ENCODE assay signal across 15 mouse cellular contexts in genomic region chr2:173087405-173087804, GRCm38 (mm10). TPM values are rescaled to one million over a fixed set of nuclear protein-coding genes. Genes with fewer than 3 reads are reported as not detected.
DNase-seq lines count a peak whose midpoint lies in the region; ATAC-seq lines count a peak whose summit lies in the region.
"Had no signal": no experiment of that assay in that cellular context is flagged by ENCODE, and none has a peak within 500 bp of the region (broad histone marks: within the 10 kb centered on the region; RNA-seq: fewer than 3 reads in every experiment).

No protein-coding gene starts in this region.

- no peaks in the 10 kb centered on the region for H3K9me3 ChIP-seq in intestine, embryonic 15.5 days
- H3K9me3 ChIP-seq in midbrain, embryonic 10.5 days (replicated peaks), result no peaks in the 10 kb centered on the region
- H3K9me3 ChIP-seq: forebrain, embryonic 13.5 days; hindbrain, embryonic 15.5 days; limb, embryonic 13.5 days had no signal

- 60% methylated on average over 13 of the region's 13 CpGs for WGBS in intestine, embryonic 15.5 days
- 65% methylated on average over 13 of the region's 13 CpGs for WGBS in midbrain, embryonic 10.5 days

- H3K36me3 ChIP-seq in intestine, embryonic 15.5 days, result no peaks in the 10 kb centered on the region
- no peaks in the 10 kb centered on the region for H3K36me3 ChIP-seq in midbrain, embryonic 10.5 days
- H3K36me3 ChIP-seq: hindbrain, embryonic 15.5 days; limb, embryonic 13.5 days had no signal

- peak; percentile 73 for ATAC-seq in frontal cortex, adult (ENCODE audit: low TSS enrichment)
- no peak for ATAC-seq in intestine, embryonic 15.5 days
- ATAC-seq: forebrain, embryonic 13.5 days had no signal

- no peak overlapping the region for H3K4me3 ChIP-seq in intestine, embryonic 15.5 days (replicated peaks)
- no peak overlapping the region for H3K4me3 ChIP-seq in midbrain, embryonic 10.5 days
- H3K4me3 ChIP-seq: forebrain, embryonic 13.5 days; hindbrain, embryonic 15.5 days; limb, embryonic 13.5 days had no signal

- no peaks in the 10 kb centered on the region; the same call in 1 of the 2 replicates for H3K27me3 ChIP-seq in intestine, embryonic 15.5 days (replicated peaks)
- no peaks in the 10 kb centered on the region for H3K27me3 ChIP-seq in midbrain, embryonic 10.5 days (ENCODE audit: low read depth, poor library complexity, severe bottlenecking)
- H3K27me3 ChIP-seq: forebrain, embryonic 13.5 days; hindbrain, embryonic 15.5 days had no signal

- peak overlapping the region; percentile 61; the same call in 1 of the 2 replicates for H3K27ac ChIP-seq in intestine, embryonic 15.5 days
- no peak overlapping the region for H3K27ac ChIP-seq in midbrain, embryonic 10.5 days (replicated peaks)
- H3K27ac ChIP-seq: forebrain, embryonic 13.5 days; hindbrain, embryonic 15.5 days; limb, embryonic 13.5 days had no signal

- no peak overlapping the region for H3K9ac ChIP-seq in intestine, embryonic 15.5 days
- H3K9ac ChIP-seq: forebrain, embryonic 13.5 days; hindbrain, embryonic 15.5 days; limb, embryonic 13.5 days had no signal

- no peaks in the 10 kb centered on the region for H3K4me1 ChIP-seq in intestine, embryonic 15.5 days (replicated peaks)
- peaks cover 10% of the 10 kb centered on the region for H3K4me1 ChIP-seq in midbrain, embryonic 10.5 days
- H3K4me1 ChIP-seq: forebrain, embryonic 13.5 days; hindbrain, embryonic 15.5 days had no signal

- no peak for DNase-seq in frontal cortex, adult 2 months (ENCODE audit: extremely low spot score in 1 of 2, low spot score in 1 of 2)
- DNase-seq in gastrocnemius, adult 18-20 months (ENCODE audit: low spot score), result peak; percentile 86
- DNase-seq in heart, adult 9 months (ENCODE audit: low spot score in 2 of 2), result peak; percentile 75 to 80
- DNase-seq in midbrain, embryonic 10.5 days (ENCODE audit: low spot score), result no peak
- no peak for DNase-seq in c-Kit-positive CD71-positive TER-119-positive erythroid progenitor cells, embryonic 14.5 days (ENCODE audit: low spot score)
- no peak for DNase-seq in thymus, postnatal 25 days
- DNase-seq: thymus, postnatal 4 days had no signal

- no peak overlapping the region for H3K4me2 ChIP-seq in intestine, embryonic 15.5 days (replicated peaks)
- H3K4me2 ChIP-seq: forebrain, embryonic 13.5 days; hindbrain, embryonic 15.5 days; limb, embryonic 13.5 days had no signal

RNA-seq across cellular contexts. Expression of gene Ctcfl, which starts 31.9 kb away (rescaled TPM):
- polyA plus RNA-seq in frontal cortex, adult 2 months (2012; rRNA removed), result not detected in 2 replicates
- under 1 TPM; 0.07 to 0.19 TPM for total RNA-seq in gastrocnemius, adult 18-20 months (2021)
- polyA plus RNA-seq in intestine, embryonic 15.5 days (2015; fragmentation: Nextera tagmentation; extraction: Ambion mirVana), result 0.23 and 0.36 TPM in 2 replicates
- polyA plus RNA-seq in midbrain, embryonic 10.5 days (2016; fragmentation: Nextera tagmentation; extraction: Ambion mirVana), result 0.07 and 0.11 TPM in 2 replicates
- total RNA-seq: CH12.LX; megakaryocyte-erythroid progenitor cell, adult 5-6 weeks had no signal
- polyA plus RNA-seq: cortical plate, adult 2 months had no signal

Comparison
In these comparisons a context has a peak if more than half of its experiments do, and no peak if none do; other contexts are left out.
1. DNase-seq: peak in gastrocnemius, adult 18-20 months (single experiment) and heart, adult 9 months (2 of 2); none in frontal cortex, adult 2 months (0 of 2), midbrain, embryonic 10.5 days (single experiment), c-Kit-positive CD71-positive TER-119-positive erythroid progenitor cells, embryonic 14.5 days (single experiment) and thymus, postnatal 25 days (single experiment).